Mouse (Mus musculus) stomach, postnatal 0 days (tissue): ENCODE measurements at regions not wholly inside any gene's neighbourhood (a gene's known extent, or its start where the extent isn't known, plus 50 kb on each side); places are given as distances from the start of the nearest gene placed in this dataset.

Experiments
- ATAC-seq: fragments of 200-750 bp; cut with Nextera tagmentation; 2 replicates; pipeline ENCODE4 v1.8.0; 2017; ENCODE audit not compliant: low FRiP score, low TSS enrichment
- DNase-seq: peaks from one replicate; pipeline ENCODE4 v3.0.0-alpha.2; 2016; ENCODE audit warnings: low spot score
- H3K27ac ChIP-seq: fragments of 300-500 bp; sonication (generic); replicated peaks from 2 replicates; pipeline ENCODE4 v1.5.1; 2014; ENCODE audit warnings: mild to moderate bottlenecking, control low read depth
- H3K27me3 ChIP-seq: fragments of 300-500 bp; sonication (generic); 2 replicates; pipeline ENCODE4 v1.6.1; 2014; ENCODE audit warnings: low read length; ENCODE audit not compliant: control insufficient read depth, insufficient read depth
- H3K36me3 ChIP-seq: fragments of 300-500 bp; sonication (generic); 2 replicates; pipeline ENCODE4 v1.6.1; 2014; ENCODE audit warnings: low read length, mixed read lengths; ENCODE audit not compliant: control insufficient read depth, insufficient read depth
- H3K4me1 ChIP-seq: fragments of 300-500 bp; sonication (generic); replicated peaks from 2 replicates; pipeline ENCODE4 v1.6.1; 2014; ENCODE audit warnings: antibody characterized with exemption; ENCODE audit not compliant: control insufficient read depth, insufficient read depth
- H3K4me2 ChIP-seq: fragments of 300-500 bp; sonication (generic); replicated peaks from 2 replicates; pipeline ENCODE4 v1.6.1; 2014; ENCODE audit warnings: low read depth, mild to moderate bottlenecking, control low read depth, moderate library complexity
- H3K4me3 ChIP-seq: fragments of 300-500 bp; sonication (generic); 2 replicates; pipeline ENCODE4 v1.5.1; 2014; ENCODE audit warnings: low read depth, low read length, control low read depth
- H3K9ac ChIP-seq: fragments of 300-500 bp; sonication (generic); 2 replicates; pipeline ENCODE4 v1.6.1; 2014; ENCODE audit warnings: mild to moderate bottlenecking, low read length, control low read depth, mixed read lengths
- H3K9me3 ChIP-seq: fragments of 300-500 bp; sonication (generic); 2 replicates; pipeline ENCODE4 v1.6.1; 2016; ENCODE audit warnings: low read length; ENCODE audit not compliant: control insufficient read depth
- CTCF ChIP-seq: IDR thresholded peaks from 2 replicates; pipeline ENCODE4 v1.5.1; 2016; ENCODE audit warnings: antibody characterized with exemption, low read depth, mild to moderate bottlenecking, moderate library complexity
- EP300 ChIP-seq: optimal IDR thresholded peaks from 2 replicates; pipeline ENCODE3; 2016; ENCODE audit warnings: antibody characterized with exemption
- WGBS: fragments of 180-500 bp; shearing (Covaris S2); extraction: QIAGEN DNeasy Blood & Tissue Kit; methylation state at CpG from one replicate; pipeline ENCODE4 v1.1.7; 2014; 5-methylcytosine and 5-hydroxymethylcytosine counted together

- H3K4me3 ChIP-seq: no peak overlapping the region
- no peaks in the 10 kb centered on the region for H3K36me3 ChIP-seq
- H3K4me1 ChIP-seq: peaks cover 2% of the 10 kb centered on the region; the same call in 1 of the 2 replicates
- ATAC-seq (no peak), DNase-seq (peak; percentile 9)
- peak overlapping the region; percentile 60; the same call in 1 of the 2 replicates for H3K4me2 ChIP-seq
- no peak overlapping the region for H3K9ac ChIP-seq
- no peak overlapping the region for H3K27ac ChIP-seq
- 37% methylated on average over 7 of the region's 7 CpGs for WGBS
- H3K9me3 ChIP-seq: no peaks in the 10 kb centered on the region
- H3K27me3 ChIP-seq: no peaks in the 10 kb centered on the region
- TF ChIP-seq EP300 (no peak), CTCF (no peak)
Measured at GRCm38 (mm10) chr8:8994008-8994407, 303.7 kb upstream of the Arglu1 start.

DNA sequence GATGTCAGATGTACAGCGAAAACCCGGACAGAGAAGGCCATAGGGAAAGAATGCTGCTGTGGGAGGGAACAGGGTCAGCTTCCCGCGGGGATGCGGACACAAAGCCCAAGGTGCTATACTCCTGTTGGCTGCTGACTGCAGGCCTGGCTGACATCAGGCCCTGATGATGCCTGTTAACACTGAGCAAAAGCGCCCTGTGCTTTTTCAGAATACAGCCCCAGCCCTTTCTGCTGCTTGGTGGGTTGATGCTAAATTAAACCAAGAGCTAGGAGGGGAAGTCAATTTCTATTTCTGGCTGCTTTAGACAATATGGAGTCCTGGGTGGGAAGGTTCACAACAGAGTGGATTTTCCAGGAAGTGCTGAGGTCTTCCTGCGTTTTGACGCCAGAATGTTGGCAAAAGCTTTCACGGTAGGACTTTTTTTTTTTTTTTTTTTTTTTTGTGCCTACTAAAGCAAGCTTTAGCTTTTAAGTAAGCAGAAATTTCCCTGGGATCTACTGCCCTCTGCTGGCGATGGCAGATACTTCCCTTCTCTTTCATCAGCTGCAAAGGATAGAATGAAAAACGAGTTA lies 302.2 kb upstream of the Arglu1 start:
- H3K4me1 ChIP-seq: peaks cover 2% of the 10 kb centered on the region; the same call in 1 of the 2 replicates
- H3K27ac ChIP-seq: peak overlapping the region; percentile 45
- no peaks in the 10 kb centered on the region for H3K9me3 ChIP-seq
- H3K9ac ChIP-seq: 0 out of 2 replicates have a peak overlapping the region, but pooled peaks have one; percentile 27
- peak; percentile 62 for TF ChIP-seq EP300
- TF ChIP-seq CTCF: peak; percentile 84
- WGBS: 15% methylated on average over 11 of the region's 11 CpGs
- ATAC-seq (peak; percentile 63; the same call in 1 of the 2 replicates), DNase-seq (peak; percentile 85)
- no peaks in the 10 kb centered on the region for H3K27me3 ChIP-seq
- no peaks in the 10 kb centered on the region for H3K36me3 ChIP-seq
- no peak overlapping the region for H3K4me2 ChIP-seq
- no peak overlapping the region for H3K4me3 ChIP-seq

DNA sequence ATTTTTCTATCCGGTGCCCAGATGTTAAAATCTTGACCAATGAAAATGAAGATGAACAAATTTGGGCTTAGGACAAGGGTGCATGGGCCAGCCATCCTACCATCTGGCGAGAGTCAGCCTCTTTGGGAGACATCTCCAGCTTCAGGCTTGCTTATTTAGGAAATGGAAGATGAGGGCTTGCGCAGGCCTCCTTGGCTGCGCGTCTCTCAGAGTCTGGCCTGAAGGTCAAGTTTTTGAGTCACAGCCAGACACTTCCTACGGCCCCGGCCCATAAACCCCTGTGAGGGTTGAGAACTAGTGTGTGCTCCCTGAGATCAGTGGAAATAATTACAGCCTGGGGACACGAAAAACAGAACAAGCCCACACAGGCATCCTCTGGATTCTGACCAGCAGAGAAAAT lies 300.7 kb upstream of the Arglu1 start:
- H3K9me3 ChIP-seq: no peaks in the 10 kb centered on the region
- 48% methylated on average over 8 of the region's 8 CpGs for WGBS
- H3K9ac ChIP-seq: no peak overlapping the region
- no peak for DNase-seq
- H3K36me3 ChIP-seq: no peaks in the 10 kb centered on the region
- no peak overlapping the region for H3K4me2 ChIP-seq
- no peaks in the 10 kb centered on the region for H3K27me3 ChIP-seq
- no peak overlapping the region for H3K4me3 ChIP-seq
- H3K4me1 ChIP-seq: peaks cover 2% of the 10 kb centered on the region; the same call in 1 of the 2 replicates
- no peak for TF ChIP-seq EP300
- TF ChIP-seq CTCF: no peak
- no peak for ATAC-seq
- no peak overlapping the region for H3K27ac ChIP-seq

DNA sequence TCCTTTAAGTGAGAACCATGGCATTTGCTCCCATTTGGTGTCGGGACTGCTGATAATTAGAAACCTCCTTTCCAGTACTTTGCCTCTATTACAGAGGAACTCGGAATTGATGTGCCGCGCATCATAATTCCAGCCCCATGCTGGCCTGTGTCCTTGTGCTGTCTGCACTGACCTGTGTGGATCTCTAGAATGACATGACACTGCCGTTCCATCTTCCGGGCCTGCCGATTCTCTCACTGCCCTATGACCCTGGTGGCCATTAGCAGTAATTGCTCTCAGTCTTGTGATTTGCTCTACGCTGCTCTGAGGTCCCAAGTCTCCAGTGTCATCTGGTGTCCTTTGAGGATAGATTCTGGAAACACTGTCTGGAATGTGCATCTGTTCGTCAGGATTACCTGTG lies 295.7 kb upstream of the Arglu1 start:
- no peaks in the 10 kb centered on the region for H3K36me3 ChIP-seq
- TF ChIP-seq EP300 (no peak), CTCF (peak; percentile 46; the same call in 1 of the 2 replicates)
- H3K4me2 ChIP-seq: no peak overlapping the region
- H3K9me3 ChIP-seq: no peaks in the 10 kb centered on the region
- ATAC-seq (no peak), DNase-seq (no peak)
- H3K27me3 ChIP-seq: no peaks in the 10 kb centered on the region
- WGBS: 70% methylated on average over 9 of the region's 9 CpGs
- peaks cover 8% of the 10 kb centered on the region; the same call in 1 of the 2 replicates for H3K4me1 ChIP-seq
- H3K9ac ChIP-seq: no peak overlapping the region
- no peak overlapping the region for H3K4me3 ChIP-seq
- no peak overlapping the region for H3K27ac ChIP-seq

DNA sequence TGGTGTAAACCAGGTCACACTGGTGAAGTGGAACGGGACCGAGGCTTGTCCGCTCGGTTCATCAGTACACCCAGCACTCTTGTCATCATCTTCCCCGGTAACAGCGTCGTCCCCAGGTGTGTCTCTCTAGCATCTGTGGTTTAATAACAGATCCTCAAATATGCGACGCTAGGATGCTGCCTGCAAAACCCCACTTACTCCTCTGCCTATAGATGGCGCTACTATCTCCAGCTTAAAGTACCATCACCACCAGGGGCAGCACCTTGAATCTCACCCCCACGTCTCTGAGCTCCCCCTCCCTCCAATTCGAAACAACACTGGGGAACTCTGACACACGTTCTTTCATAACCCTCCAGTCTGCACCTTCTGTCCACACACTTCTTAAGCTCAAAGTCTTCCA lies 295.1 kb upstream of the Arglu1 start:
- ATAC-seq (no peak), DNase-seq (no peak)
- Histone ChIP-seq H3K27me3 (no peaks in the 10 kb centered on the region), H3K4me2 (no peak overlapping the region), H3K27ac (no peak overlapping the region), H3K9me3 (no peaks in the 10 kb centered on the region), H3K4me3 (no peak overlapping the region), H3K36me3 (no peaks in the 10 kb centered on the region), H3K4me1 (peaks cover 7% of the 10 kb centered on the region; the same call in 1 of the 2 replicates), H3K9ac (no peak overlapping the region)
- WGBS: 81% methylated on average over 13 of the region's 13 CpGs
- TF ChIP-seq CTCF: peak; percentile 62
- no peak for TF ChIP-seq EP300

DNA sequence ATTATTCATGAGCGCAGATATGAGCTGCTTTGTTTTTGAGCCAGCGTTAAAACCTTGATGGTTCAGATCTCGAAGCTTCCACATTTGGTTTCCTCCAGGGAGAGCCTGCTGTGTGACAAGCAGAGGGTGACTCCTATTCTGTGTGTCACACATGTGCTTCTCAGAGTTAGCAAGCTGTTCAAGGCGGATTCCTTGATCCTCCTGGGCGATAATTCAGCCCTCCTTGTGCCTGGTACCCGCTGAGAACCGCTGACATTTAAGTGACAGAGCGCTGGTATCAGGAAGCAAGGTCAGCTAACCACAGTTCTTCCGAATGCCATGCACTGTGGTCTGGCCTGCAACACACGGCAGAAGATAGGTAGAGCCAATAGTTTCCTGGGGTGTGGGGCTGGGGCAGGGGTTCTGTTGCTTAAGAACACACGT lies 294.5 kb upstream of the Arglu1 start:
- DNase-seq: no peak
- peaks cover 7% of the 10 kb centered on the region; the same call in 1 of the 2 replicates for H3K4me1 ChIP-seq
- H3K4me2 ChIP-seq: no peak overlapping the region
- no peak for TF ChIP-seq EP300
- H3K36me3 ChIP-seq: no peaks in the 10 kb centered on the region
- H3K27me3 ChIP-seq: no peaks in the 10 kb centered on the region
- H3K4me3 ChIP-seq: no peak overlapping the region
- no peak overlapping the region for H3K9ac ChIP-seq
- H3K27ac ChIP-seq: no peak overlapping the region
- WGBS: 39% methylated on average over 11 of the region's 11 CpGs
- no peaks in the 10 kb centered on the region for H3K9me3 ChIP-seq
- peak; percentile 57; the same call in 1 of the 2 replicates for ATAC-seq
